Mouse (Mus musculus): Measurements from ENCODE around the gene Tgfbr3. TPM values are rescaled to one million over a fixed set of nuclear protein-coding genes. Genes with fewer than 3 reads are reported as not detected.
A peak's percentile ranks its signal among the peaks of the same experiment; 100 is the strongest.

Tgfbr3 gene
- polyA plus RNA-seq, 1 experiment from 2014 or later: 38.7 TPM

DNA sequence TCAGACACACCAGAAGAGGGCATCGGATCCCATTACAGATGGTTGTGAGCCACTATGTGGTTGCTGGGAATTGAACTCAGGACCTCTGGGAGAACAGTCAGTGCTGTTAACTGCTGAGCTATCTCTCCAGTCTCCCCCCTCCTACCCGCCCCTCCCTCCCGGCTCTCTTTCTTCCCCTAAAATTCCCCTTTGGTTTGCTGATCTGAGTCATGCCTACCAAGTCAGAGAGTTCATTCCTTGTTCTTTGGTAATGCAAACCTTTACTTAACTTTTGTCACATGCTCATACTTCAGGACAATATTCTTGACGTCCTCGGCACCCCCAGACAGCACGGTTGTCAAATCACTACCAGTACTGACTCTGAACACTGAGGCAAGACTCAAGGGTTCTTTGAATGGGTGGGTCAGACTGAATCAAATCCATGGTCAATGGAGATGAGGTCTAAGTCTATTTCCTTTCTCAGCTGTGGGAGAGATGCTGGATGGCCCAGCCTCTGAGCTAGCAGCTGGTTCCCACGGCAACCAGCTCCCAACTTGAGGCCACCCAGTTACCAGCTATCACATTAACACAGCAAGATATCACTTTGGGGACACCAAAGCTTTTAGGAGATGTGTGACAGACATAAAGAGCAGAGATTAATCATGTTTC lies 130.8 kb downstream of the Tgfbr3 start:
- Histone ChIP-seq H3K4me3 (replicated peaks) (no peak overlapping the region), H3K36me3 (peaks cover 4% of the 10 kb centered on the region; the same call in 1 of the 2 replicates), H3K9me3 (replicated peaks) (no peaks in the 10 kb centered on the region), H3K27ac (replicated peaks) (no peak overlapping the region; the same call in 1 of the 2 replicates), H3K27me3 (no peaks in the 10 kb centered on the region), H3K9ac (no peak overlapping the region), H3K4me1 (peaks cover 46% of the 10 kb centered on the region), H3K4me2 (replicated peaks) (no peak overlapping the region)
- ATAC-seq (ENCODE audit: insufficient number of reproducible peaks, low FRiP score, low TSS enrichment, low read depth): no peak
- 84% methylated on average over 7 of the region's 7 CpGs for WGBS

DNA sequence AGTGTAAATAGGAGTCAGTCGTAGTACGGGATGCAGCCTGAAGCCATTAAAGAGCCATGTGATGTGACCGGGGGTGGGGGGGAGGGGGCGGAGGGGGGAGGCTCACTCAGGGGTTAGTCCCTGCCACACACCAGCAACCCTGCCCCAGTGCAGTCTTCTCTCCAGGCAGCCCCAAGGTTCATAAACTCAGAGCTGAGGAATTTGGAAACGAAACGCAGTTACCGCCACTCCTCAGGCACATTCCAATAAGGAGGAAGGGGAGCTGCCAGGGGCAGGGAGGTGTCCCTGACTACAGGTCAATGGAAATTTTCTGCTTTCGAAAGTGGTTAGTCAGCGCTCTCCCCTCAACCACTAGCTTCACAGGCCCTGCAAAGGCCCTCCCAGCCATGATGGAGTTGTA lies 132.0 kb downstream of the Tgfbr3 start:
- H3K4me1 ChIP-seq: peaks cover 39% of the 10 kb centered on the region
- no peaks in the 10 kb centered on the region for H3K27me3 ChIP-seq
- H3K27ac ChIP-seq (replicated peaks): peak overlapping the region; percentile 84
- no peak overlapping the region for H3K4me3 ChIP-seq (replicated peaks)
- H3K4me2 ChIP-seq (replicated peaks): no peak overlapping the region; the same call in 1 of the 2 replicates
- no peaks in the 10 kb centered on the region for H3K9me3 ChIP-seq (replicated peaks)
- WGBS: 16% methylated on average over 9 of the region's 9 CpGs
- no peak overlapping the region for H3K9ac ChIP-seq
- H3K36me3 ChIP-seq: peaks cover 11% of the 10 kb centered on the region
- peak; percentile 73 for ATAC-seq (ENCODE audit: insufficient number of reproducible peaks, low FRiP score, low TSS enrichment, low read depth)

DNA sequence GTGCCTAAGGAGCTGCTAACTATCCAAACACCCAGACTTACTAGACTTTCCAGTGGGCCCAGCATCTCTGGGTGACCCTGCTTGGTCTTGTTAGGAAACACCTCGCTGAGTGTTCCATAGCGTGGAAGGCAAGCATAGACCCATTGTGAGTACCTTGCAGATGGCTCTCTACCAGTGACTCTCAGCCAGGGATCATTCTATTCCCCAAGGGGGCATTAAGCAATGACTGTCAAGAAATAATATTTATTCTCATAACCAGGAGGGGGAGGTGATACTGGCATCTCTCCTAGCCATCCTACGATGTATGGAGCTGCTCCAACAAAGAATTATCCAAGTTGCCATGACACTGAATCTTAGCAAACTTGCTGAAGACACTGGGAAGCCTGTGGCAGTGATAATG lies 133.3 kb downstream of the Tgfbr3 start:
- no peak for ATAC-seq (ENCODE audit: insufficient number of reproducible peaks, low FRiP score, low TSS enrichment, low read depth)
- Histone ChIP-seq H3K27me3 (no peaks in the 10 kb centered on the region), H3K4me1 (peaks cover 47% of the 10 kb centered on the region), H3K36me3 (peaks cover 11% of the 10 kb centered on the region), H3K27ac (replicated peaks) (no peak overlapping the region), H3K9ac (no peak overlapping the region), H3K9me3 (replicated peaks) (no peaks in the 10 kb centered on the region), H3K4me2 (replicated peaks) (no peak overlapping the region), H3K4me3 (replicated peaks) (no peak overlapping the region)
- WGBS: 82% methylated on average over 3 of the region's 3 CpGs

DNA sequence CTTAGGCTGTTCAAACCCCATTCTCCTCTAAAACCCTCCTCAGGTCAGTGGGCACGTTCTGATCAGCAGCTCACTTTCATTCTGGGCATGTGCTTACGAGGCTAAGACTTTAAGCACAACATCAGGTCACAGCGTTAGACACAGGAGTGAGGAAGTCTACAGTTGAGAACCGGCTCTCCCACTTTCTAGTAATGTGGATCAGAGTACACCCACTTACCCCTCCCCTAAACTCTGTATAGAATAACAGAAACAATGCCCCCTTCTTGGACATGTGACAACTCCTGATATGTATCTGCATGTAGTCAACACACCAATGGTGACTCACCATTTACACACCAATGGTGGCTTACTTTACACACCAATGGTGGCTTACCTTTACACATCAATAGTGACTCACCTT lies 136.4 kb downstream of the Tgfbr3 start:
- peaks cover 58% of the 10 kb centered on the region for H3K4me1 ChIP-seq

DNA sequence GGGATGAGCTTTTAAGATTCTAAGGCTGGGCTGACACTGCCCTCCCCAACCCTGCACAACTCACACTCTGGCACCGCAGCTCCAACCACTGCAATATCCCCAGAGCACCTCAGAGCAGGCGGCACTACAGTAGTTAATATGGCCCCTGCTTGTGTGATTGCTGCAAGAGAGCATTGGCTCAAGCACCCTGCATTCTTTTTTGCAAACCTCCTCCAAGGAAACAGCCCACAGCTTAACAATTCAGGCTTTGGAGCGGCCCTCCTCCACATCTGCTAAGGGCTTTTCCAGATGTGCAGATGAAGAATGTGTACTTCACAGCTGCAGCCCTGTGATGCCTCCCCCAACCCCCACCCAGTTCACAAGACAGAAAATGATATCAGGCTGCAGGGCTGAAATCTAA lies 138.1 kb downstream of the Tgfbr3 start:
- 29% methylated on average over 3 of the region's 3 CpGs for WGBS
- H3K27me3 ChIP-seq: no peaks in the 10 kb centered on the region
- H3K9ac ChIP-seq: no peak overlapping the region
- peaks cover 11% of the 10 kb centered on the region for H3K36me3 ChIP-seq
- no peak overlapping the region for H3K4me2 ChIP-seq (replicated peaks)
- no peaks in the 10 kb centered on the region for H3K9me3 ChIP-seq (replicated peaks)
- ATAC-seq (ENCODE audit: insufficient number of reproducible peaks, low FRiP score, low TSS enrichment, low read depth): peak; percentile 30; the same call in 1 of the 2 replicates
- H3K27ac ChIP-seq (replicated peaks): peak overlapping the region; percentile 72
- no peak overlapping the region for H3K4me3 ChIP-seq (replicated peaks)
- H3K4me1 ChIP-seq: peaks cover 59% of the 10 kb centered on the region

More for the DNA sequence above, 136.4 kb downstream of the Tgfbr3 start:
- 60% methylated on average over 4 of the region's 4 CpGs for WGBS
- Histone ChIP-seq H3K27me3 (no peaks in the 10 kb centered on the region), H3K27ac (replicated peaks) (peak overlapping the region; percentile 25; the same call in 1 of the 2 replicates), H3K9me3 (replicated peaks) (no peaks in the 10 kb centered on the region), H3K4me3 (replicated peaks) (no peak overlapping the region), H3K4me2 (replicated peaks) (no peak overlapping the region), H3K36me3 (peaks cover 11% of the 10 kb centered on the region), H3K9ac (no peak overlapping the region)
- no peak for ATAC-seq (ENCODE audit: insufficient number of reproducible peaks, low FRiP score, low TSS enrichment, low read depth)

DNA sequence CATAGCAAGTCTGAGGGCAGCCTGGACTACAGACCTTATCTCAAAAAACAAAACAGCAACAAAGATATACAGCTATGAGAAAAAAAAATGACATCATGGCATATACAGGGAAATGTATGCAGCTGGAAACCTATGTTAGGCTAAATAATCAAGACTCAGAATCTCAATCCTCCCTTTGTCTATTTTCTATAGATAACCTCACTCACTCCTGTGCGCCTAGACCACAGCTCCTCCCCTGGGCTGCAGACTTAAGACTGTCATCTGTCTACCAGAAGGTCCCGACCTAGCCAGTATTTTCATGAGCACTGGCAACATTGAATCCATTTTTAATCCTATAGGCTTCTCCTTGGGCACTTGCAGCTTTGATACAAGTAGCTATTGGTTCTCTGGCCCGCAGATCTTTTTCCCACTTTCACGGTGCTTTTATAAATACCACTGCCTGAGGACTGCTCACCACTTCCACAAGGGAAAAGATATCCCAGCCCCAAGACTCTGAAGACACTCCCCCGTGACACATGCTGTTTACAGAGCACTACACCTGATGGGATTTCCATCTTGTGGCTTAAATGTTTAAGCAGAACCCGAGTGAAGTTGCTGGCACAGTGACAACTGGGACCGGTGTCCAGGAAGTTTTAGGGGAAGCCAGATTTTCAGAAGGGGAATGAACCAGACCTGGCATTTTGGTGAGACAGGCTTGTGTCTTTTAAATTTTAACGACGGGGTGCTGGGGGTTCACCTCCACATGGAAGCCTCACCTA lies 138.7 kb downstream of the Tgfbr3 start:
- peaks cover 11% of the 10 kb centered on the region for H3K36me3 ChIP-seq
- H3K9me3 ChIP-seq (replicated peaks): no peaks in the 10 kb centered on the region
- peaks cover 62% of the 10 kb centered on the region for H3K4me1 ChIP-seq
- WGBS: 29% methylated on average over 9 of the region's 9 CpGs
- H3K27me3 ChIP-seq: no peaks in the 10 kb centered on the region
- no peak overlapping the region for H3K9ac ChIP-seq
- ATAC-seq (ENCODE audit: insufficient number of reproducible peaks, low FRiP score, low TSS enrichment, low read depth): peak; percentile 43; the same call in 1 of the 2 replicates
- peak overlapping the region; percentile 72 for H3K27ac ChIP-seq (replicated peaks)
- H3K4me3 ChIP-seq (replicated peaks): no peak overlapping the region
- no peak overlapping the region for H3K4me2 ChIP-seq (replicated peaks)

DNA sequence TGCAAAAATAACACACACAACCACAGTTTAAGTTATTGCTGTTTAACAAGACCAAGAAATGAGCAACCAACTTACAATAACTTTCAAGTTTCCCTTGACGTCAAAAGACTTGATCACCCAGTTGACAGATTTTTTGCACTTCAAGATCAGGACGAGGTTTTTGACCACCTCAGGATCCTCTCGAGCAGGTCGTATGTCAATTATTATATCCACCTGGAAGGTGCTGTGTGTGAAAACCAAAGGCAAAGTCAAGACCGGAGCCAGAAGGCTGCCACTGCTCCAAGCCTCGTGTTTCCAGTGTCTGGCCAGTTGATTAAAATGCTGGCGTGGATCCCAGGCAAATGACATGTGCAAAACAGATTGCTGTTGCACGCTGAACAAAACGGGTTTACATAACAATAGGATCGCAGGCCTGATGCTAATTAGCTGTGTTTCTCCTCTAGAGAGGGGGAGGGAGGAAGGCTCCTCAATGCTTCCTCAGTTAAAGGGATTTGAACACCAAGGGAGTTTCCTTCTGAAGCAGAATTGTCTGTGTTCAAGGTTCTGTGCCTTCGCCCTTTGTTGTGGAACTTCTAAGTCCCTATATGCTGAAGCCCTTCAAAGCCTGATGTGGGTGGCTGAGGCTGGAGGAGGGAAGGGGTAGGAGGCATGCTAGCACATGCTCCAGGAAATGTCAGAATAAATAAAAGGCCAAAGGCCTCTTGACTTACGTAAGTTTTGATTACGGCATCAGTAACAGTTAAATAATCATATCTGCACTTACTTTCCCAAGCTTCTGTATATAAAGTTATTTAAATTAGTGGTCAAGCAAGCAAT lies 141.3 kb downstream of the Tgfbr3 start:
- H3K27ac ChIP-seq (replicated peaks): peak overlapping the region; percentile 83
- WGBS: 15% methylated on average over 13 of the region's 13 CpGs
- no peak overlapping the region for H3K4me2 ChIP-seq (replicated peaks)
- no peak overlapping the region for H3K4me3 ChIP-seq (replicated peaks)
- H3K36me3 ChIP-seq: peaks cover 2% of the 10 kb centered on the region; the same call in 1 of the 2 replicates
- no peaks in the 10 kb centered on the region for H3K9me3 ChIP-seq (replicated peaks)
- ATAC-seq (ENCODE audit: insufficient number of reproducible peaks, low FRiP score, low TSS enrichment, low read depth): peak; percentile 40
- H3K9ac ChIP-seq: no peak overlapping the region
- H3K27me3 ChIP-seq: no peaks in the 10 kb centered on the region
- peaks cover 73% of the 10 kb centered on the region for H3K4me1 ChIP-seq

DNA sequence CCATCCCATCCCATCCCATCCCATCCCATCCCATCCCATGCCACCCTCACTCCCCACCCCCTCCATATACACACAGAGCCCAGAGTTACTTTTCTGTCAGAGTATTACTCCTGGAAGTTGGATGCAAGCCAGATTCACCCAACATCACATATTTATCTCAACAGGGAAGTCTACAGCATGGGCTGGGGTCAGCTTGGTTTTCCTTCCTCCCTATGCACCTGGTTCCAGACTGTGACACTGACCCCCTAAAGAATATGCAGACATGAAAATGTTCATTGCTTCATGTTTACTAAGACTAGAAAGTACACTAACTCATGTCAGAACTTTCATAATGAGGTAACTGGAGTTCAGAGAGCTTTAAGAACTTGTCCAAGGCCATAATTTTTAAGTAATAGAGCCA lies 142.0 kb downstream of the Tgfbr3 start:
- ATAC-seq (ENCODE audit: insufficient number of reproducible peaks, low FRiP score, low TSS enrichment, low read depth): no peak
- Histone ChIP-seq H3K9me3 (replicated peaks) (no peaks in the 10 kb centered on the region), H3K4me2 (replicated peaks) (no peak overlapping the region), H3K4me1 (peaks cover 71% of the 10 kb centered on the region), H3K9ac (no peak overlapping the region), H3K4me3 (replicated peaks) (no peak overlapping the region), H3K27me3 (no peaks in the 10 kb centered on the region), H3K27ac (replicated peaks) (peak overlapping the region; percentile 83), H3K36me3 (no peaks in the 10 kb centered on the region)

DNA sequence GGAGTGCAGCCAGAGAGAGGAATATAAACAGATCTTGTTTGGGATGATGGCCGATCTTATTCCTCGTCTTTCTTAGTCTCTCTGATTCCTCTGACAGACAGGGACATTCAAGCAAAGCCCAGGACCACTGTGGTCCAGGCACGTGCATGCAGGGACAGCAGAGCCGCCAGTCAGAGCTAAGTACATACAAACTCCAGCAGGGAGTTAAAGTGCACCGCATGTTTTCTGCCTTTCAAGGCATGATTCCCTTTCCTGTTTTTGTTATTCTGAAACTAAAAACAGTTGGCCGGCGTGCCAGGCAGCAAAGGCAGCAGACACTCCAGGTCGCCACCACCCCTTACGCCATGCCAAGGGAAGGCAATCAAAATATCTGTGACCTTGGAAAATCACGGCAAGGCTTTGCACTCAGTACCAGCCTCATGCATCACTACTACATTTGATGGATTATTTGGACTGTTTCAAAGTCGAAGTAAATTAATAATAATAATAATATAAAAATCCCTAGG lies 143.3 kb downstream of the Tgfbr3 start:
- no peak for ATAC-seq (ENCODE audit: insufficient number of reproducible peaks, low FRiP score, low TSS enrichment, low read depth)
- Histone ChIP-seq H3K27ac (replicated peaks) (no peak overlapping the region), H3K4me3 (replicated peaks) (no peak overlapping the region), H3K27me3 (no peaks in the 10 kb centered on the region), H3K4me2 (replicated peaks) (no peak overlapping the region), H3K36me3 (0 out of 2 replicates have a peak, but pooled peaks cover 11% of the 10 kb centered on the region), H3K4me1 (peaks cover 59% of the 10 kb centered on the region), H3K9ac (no peak overlapping the region), H3K9me3 (replicated peaks) (no peaks in the 10 kb centered on the region)
- WGBS: 51% methylated on average over 11 of the region's 11 CpGs

DNA sequence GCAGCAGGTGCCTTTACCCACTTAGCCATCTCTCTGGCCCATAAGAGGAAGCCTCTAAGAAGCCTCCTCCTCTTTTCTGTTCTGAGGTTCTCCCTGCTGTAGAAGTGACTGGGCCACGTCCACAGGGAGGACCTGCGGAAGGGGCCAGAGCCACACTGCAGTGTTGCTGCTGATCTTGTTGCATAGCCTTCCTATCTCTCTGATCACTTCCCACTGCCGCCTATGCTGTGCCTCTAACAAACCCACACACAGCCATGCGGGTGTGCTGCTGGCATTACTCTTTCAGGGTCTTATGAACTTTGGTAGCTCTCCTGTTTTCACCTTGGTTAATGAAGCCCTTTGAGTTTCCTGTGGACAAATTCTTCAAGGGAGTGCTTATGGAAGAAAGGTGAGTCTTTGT lies 144.3 kb downstream of the Tgfbr3 start:
- WGBS: 92% methylated on average over 4 of the region's 4 CpGs
- no peak overlapping the region for H3K27ac ChIP-seq (replicated peaks)
- H3K4me1 ChIP-seq: peaks cover 48% of the 10 kb centered on the region
- no peaks in the 10 kb centered on the region for H3K9me3 ChIP-seq (replicated peaks)
- peaks cover 17% of the 10 kb centered on the region for H3K36me3 ChIP-seq
- H3K4me2 ChIP-seq (replicated peaks): no peak overlapping the region
- no peak overlapping the region for H3K9ac ChIP-seq
- no peak for ATAC-seq (ENCODE audit: insufficient number of reproducible peaks, low FRiP score, low TSS enrichment, low read depth)
- H3K27me3 ChIP-seq: no peaks in the 10 kb centered on the region
- H3K4me3 ChIP-seq (replicated peaks): no peak overlapping the region
